Mouse (Mus musculus): ENCODE results near the gene Uqcrc1. TPM values are rescaled to one million over a fixed set of nuclear protein-coding genes. Genes with fewer than 3 reads are reported as not detected.

Gene Uqcrc1
- polyA plus RNA-seq, 1 experiment from 2014 or later = 662 TPM

GRCm38 (mm10) chr9:108999167-108999526 lies 62.7 kb downstream of the Uqcrc1 start:
- Histone ChIP-seq H3K4me3 (replicated peaks; ENCODE audit: low read depth, low read length) (no peak overlapping the region), H3K36me3 (ENCODE audit: insufficient read depth, low read length) (no peaks in the 10 kb centered on the region), H3K9me3 (replicated peaks; ENCODE audit: low read length) (no peaks in the 10 kb centered on the region), H3K4me1 (replicated peaks; ENCODE audit: insufficient read depth, low read length) (no peaks in the 10 kb centered on the region), H3K27me3 (ENCODE audit: insufficient read depth, low read length) (no peaks in the 10 kb centered on the region), H3K4me2 (ENCODE audit: low read length) (no peak overlapping the region), H3K27ac (no peak overlapping the region), H3K9ac (ENCODE audit: low read depth, low read length) (no peak overlapping the region)
- ATAC-seq (replicated peaks; ENCODE audit: low FRiP score, low read depth) (no peak), DNase-seq (ENCODE audit: low spot score) (no peak)
- no peak for TF ChIP-seq CTCF (IDR thresholded peaks at IDR 0.05; ENCODE audit: low read depth)
- WGBS = 77% methylated on average over 4 of the region's 4 CpGs

MicroRNAs encoded within 50 kb of the gene (microRNA counts, 519-probe panel; counts per million panel counts)
- 330 counts per million, percentile 68 among the panel's probes with 10 or more counts for microRNA mmu-miR-711

Small RNAs within 50 kb of the gene (microRNA-seq; reads per million reads assigned to microRNA genes)
- gene Mir711 = not detected

Other genes starting within 250 kb of the Uqcrc1 start
- gene Prkar2a, start 247.3 kb upstream of the Uqcrc1 start, polyA plus RNA-seq (2015; fragmentation: Nextera tagmentation; extraction: Ambion mirVana) = 18.0 and 18.6 TPM in 2 replicates
- gene Ip6k2, start 152.8 kb upstream of the Uqcrc1 start, polyA plus RNA-seq (2015; fragmentation: Nextera tagmentation; extraction: Ambion mirVana) = 74.6 and 79.5 TPM in 2 replicates
- gene Nckipsd, start 128.3 kb upstream of the Uqcrc1 start, polyA plus RNA-seq (2015; fragmentation: Nextera tagmentation; extraction: Ambion mirVana) = 11.3 and 13.6 TPM in 2 replicates
- gene Celsr3, start 110.3 kb upstream of the Uqcrc1 start, polyA plus RNA-seq (2015; fragmentation: Nextera tagmentation; extraction: Ambion mirVana) = 0.06 and 0.11 TPM in 2 replicates
- gene Slc26a6, start 83.3 kb upstream of the Uqcrc1 start, polyA plus RNA-seq (2015; fragmentation: Nextera tagmentation; extraction: Ambion mirVana) = 10.7 and 12.8 TPM in 2 replicates
- not detected in 2 replicates for gene Tmem89, start 22.0 kb upstream of the Uqcrc1 start, polyA plus RNA-seq (2015; fragmentation: Nextera tagmentation; extraction: Ambion mirVana)
- 2.9 and 3.1 TPM in 2 replicates for gene Col7a1, start 17.0 kb downstream of the Uqcrc1 start, polyA plus RNA-seq (2015; fragmentation: Nextera tagmentation; extraction: Ambion mirVana)
- gene Ucn2, start 49.4 kb downstream of the Uqcrc1 start, polyA plus RNA-seq (2015; fragmentation: Nextera tagmentation; extraction: Ambion mirVana) = 0.11 TPM in 1 of 2 replicates, not detected in the other
- gene Pfkfb4, start 55.1 kb downstream of the Uqcrc1 start, polyA plus RNA-seq (2015; fragmentation: Nextera tagmentation; extraction: Ambion mirVana) = 5.8 and 7.9 TPM in 2 replicates
- 122 and 123 TPM in 2 replicates for gene Shisa5, start 101.9 kb downstream of the Uqcrc1 start, polyA plus RNA-seq (2015; fragmentation: Nextera tagmentation; extraction: Ambion mirVana)
- gene Trex1, start 123.1 kb downstream of the Uqcrc1 start, polyA plus RNA-seq (2015; fragmentation: Nextera tagmentation; extraction: Ambion mirVana) = 14.3 and 15.2 TPM in 2 replicates
- gene Atrip, start 137.5 kb downstream of the Uqcrc1 start, polyA plus RNA-seq (2015; fragmentation: Nextera tagmentation; extraction: Ambion mirVana) = 18.8 and 20.9 TPM in 2 replicates
- 12.9 and 13.8 TPM in 2 replicates for gene Ccdc51, start 145.9 kb downstream of the Uqcrc1 start, polyA plus RNA-seq (2015; fragmentation: Nextera tagmentation; extraction: Ambion mirVana)
- 635 and 680 TPM in 2 replicates for gene Tma7, start 146.0 kb downstream of the Uqcrc1 start, polyA plus RNA-seq (2015; fragmentation: Nextera tagmentation; extraction: Ambion mirVana)
- gene Plxnb1, start 158.8 kb downstream of the Uqcrc1 start, polyA plus RNA-seq (2015; fragmentation: Nextera tagmentation; extraction: Ambion mirVana) = 8.4 and 9.6 TPM in 2 replicates
- gene Fbxw21, start 225.4 kb downstream of the Uqcrc1 start, polyA plus RNA-seq (2015; fragmentation: Nextera tagmentation; extraction: Ambion mirVana) = not detected in 2 replicates

Data from kidney, postnatal 0 days (tissue).